Comparison of ENCODE assay signal across 24 mouse cellular contexts in genomic region chr9:83253789-83254188, GRCm38 (mm10).
DNase-seq lines count a peak whose midpoint lies in the region; ATAC-seq lines count a peak whose summit lies in the region.
"Had no signal": no experiment of that assay in that cellular context is flagged by ENCODE, and none has a peak within 500 bp of the region (broad histone marks: within the 10 kb centered on the region; RNA-seq: fewer than 3 reads in every experiment).

No protein-coding gene starts in this region.

- H3K4me1 ChIP-seq in erythroblast, embryonic 14.5 days (ENCODE audit: control insufficient read depth): no peaks in the 10 kb centered on the region
- no peaks in the 10 kb centered on the region for H3K4me1 ChIP-seq in kidney, embryonic 16.5 days (ENCODE audit: insufficient read depth, low read length)
- H3K4me1 ChIP-seq in liver, embryonic 13.5 days (replicated peaks): no peaks in the 10 kb centered on the region
- H3K4me1 ChIP-seq in liver, embryonic 11.5 days (replicated peaks; ENCODE audit: control insufficient read depth, insufficient read depth, low read length): no peaks in the 10 kb centered on the region
- H3K4me1 ChIP-seq: embryonic facial prominence, embryonic 15.5 days; forebrain, embryonic 12.5 days; hindbrain, embryonic 13.5 days had no signal

- H3K4me2 ChIP-seq in kidney, embryonic 16.5 days (replicated peaks; ENCODE audit: low read depth, low read length): no peak overlapping the region
- peak overlapping the region; percentile 21 for H3K4me2 ChIP-seq in liver, embryonic 13.5 days
- H3K4me2 ChIP-seq in liver, embryonic 11.5 days: no peak overlapping the region
- H3K4me2 ChIP-seq: embryonic facial prominence, embryonic 15.5 days; forebrain, embryonic 12.5 days; heart, embryonic 11.5 days; heart, embryonic 15.5 days; hindbrain, embryonic 13.5 days had no signal

- WGBS in kidney, embryonic 16.5 days: 77% methylated on average over 11 of the region's 11 CpGs
- WGBS in liver, embryonic 13.5 days (ENCODE audit: insufficient replicate concordance): 72% methylated on average over 11 of the region's 11 CpGs
- 86% methylated on average over 11 of the region's 11 CpGs for WGBS in liver, embryonic 11.5 days

- ATAC-seq in erythroblast, adult 5-6 weeks (replicated peaks; ENCODE audit: low FRiP score, poor library complexity, severe bottlenecking): no peak
- no peak for ATAC-seq in kidney, embryonic 16.5 days (ENCODE audit: low FRiP score, low TSS enrichment)
- ATAC-seq in liver, embryonic 13.5 days (ENCODE audit: low read depth): no peak
- ATAC-seq in liver, embryonic 11.5 days (replicated peaks; ENCODE audit: low FRiP score): no peak
- ATAC-seq: CD4-positive, CD25-positive, alpha-beta regulatory T cell, adult 4 months; forebrain, postnatal 0 days had no signal

- no peaks in the 10 kb centered on the region for H3K36me3 ChIP-seq in erythroblast, embryonic 14.5 days (ENCODE audit: control insufficient read depth)
- H3K36me3 ChIP-seq in kidney, embryonic 16.5 days (ENCODE audit: insufficient read depth, low read length): no peaks in the 10 kb centered on the region
- H3K36me3 ChIP-seq in liver, embryonic 13.5 days: no peaks in the 10 kb centered on the region
- no peaks in the 10 kb centered on the region for H3K36me3 ChIP-seq in liver, embryonic 11.5 days (ENCODE audit: control insufficient read depth, insufficient read depth, low read length)
- H3K36me3 ChIP-seq: embryonic facial prominence, embryonic 15.5 days; forebrain, embryonic 12.5 days; G1E; heart, embryonic 15.5 days; hindbrain, embryonic 13.5 days had no signal

- H3K4me3 ChIP-seq in erythroblast, embryonic 14.5 days (replicated peaks): peak overlapping the region; percentile 41
- no peak overlapping the region for H3K4me3 ChIP-seq in kidney, embryonic 16.5 days (ENCODE audit: low read length)
- peak overlapping the region; percentile 6; the same call in 1 of the 2 replicates for H3K4me3 ChIP-seq in liver, embryonic 13.5 days (replicated peaks)
- H3K4me3 ChIP-seq in liver, embryonic 11.5 days (ENCODE audit: low read depth, low read length): no peak overlapping the region
- H3K4me3 ChIP-seq: embryonic facial prominence, embryonic 15.5 days; forebrain, embryonic 12.5 days; heart, adult 2 months; heart, embryonic 15.5 days; hindbrain, embryonic 13.5 days had no signal

- no peak overlapping the region for H3K27ac ChIP-seq in kidney, embryonic 16.5 days (ENCODE audit: low read length)
- H3K27ac ChIP-seq in liver, embryonic 13.5 days: no peak overlapping the region
- H3K27ac ChIP-seq in liver, embryonic 11.5 days (ENCODE audit: low read depth, low read length): no peak overlapping the region
- H3K27ac ChIP-seq: embryonic facial prominence, embryonic 15.5 days; forebrain, embryonic 12.5 days; heart, adult 2 months; heart, embryonic 15.5 days; hindbrain, embryonic 13.5 days had no signal

- DNase-seq in kidney, adult 8-10 months: peak; percentile 24 to 49
- no peak for DNase-seq in liver, embryonic 13.5 days
- no peak for DNase-seq in liver, embryonic 11.5 days (ENCODE audit: low spot score)
- DNase-seq in cerebellum, postnatal 36 days: no peak
- DNase-seq: adrenal gland, adult 8-10 months; adrenal gland, postnatal 36 days; B cell, adult 2 months; cerebellum, adult 2 months; cerebellum, postnatal 10 days; embryo, embryonic 11 days; forebrain, postnatal 0 days; gastrocnemius, postnatal 14 days; heart, adult 2 months; heart, postnatal 14 days had no signal

- H3K9ac ChIP-seq in kidney, embryonic 16.5 days (replicated peaks; ENCODE audit: low read length): no peak overlapping the region
- no peak overlapping the region for H3K9ac ChIP-seq in liver, embryonic 13.5 days
- no peak overlapping the region for H3K9ac ChIP-seq in liver, embryonic 11.5 days (ENCODE audit: low read depth, low read length)
- H3K9ac ChIP-seq: embryonic facial prominence, embryonic 15.5 days; forebrain, embryonic 12.5 days; forebrain, postnatal 0 days; heart, embryonic 15.5 days; hindbrain, embryonic 13.5 days had no signal

- H3K9me3 ChIP-seq in erythroblast, embryonic 14.5 days (ENCODE audit: control insufficient read depth, low read length): peaks cover 5% of the 10 kb centered on the region; the same call in 1 of the 2 replicates
- no peaks in the 10 kb centered on the region for H3K9me3 ChIP-seq in kidney, embryonic 16.5 days (ENCODE audit: low read length)
- H3K9me3 ChIP-seq in liver, embryonic 13.5 days (replicated peaks): no peaks in the 10 kb centered on the region
- no peaks in the 10 kb centered on the region for H3K9me3 ChIP-seq in liver, embryonic 11.5 days (ENCODE audit: control insufficient read depth, low read length)
- H3K9me3 ChIP-seq: embryonic facial prominence, embryonic 15.5 days; forebrain, embryonic 12.5 days; G1E; heart, embryonic 15.5 days; hindbrain, embryonic 13.5 days had no signal

- H3K27me3 ChIP-seq in erythroblast, embryonic 14.5 days (ENCODE audit: control insufficient read depth): no peaks in the 10 kb centered on the region
- no peaks in the 10 kb centered on the region for H3K27me3 ChIP-seq in kidney, embryonic 16.5 days (ENCODE audit: insufficient read depth, low read length)
- no peaks in the 10 kb centered on the region for H3K27me3 ChIP-seq in liver, embryonic 13.5 days
- no peaks in the 10 kb centered on the region for H3K27me3 ChIP-seq in liver, embryonic 11.5 days (replicated peaks; ENCODE audit: control insufficient read depth, insufficient read depth, low read length)
- H3K27me3 ChIP-seq: embryonic facial prominence, embryonic 15.5 days; forebrain, embryonic 12.5 days; heart, embryonic 15.5 days; hindbrain, embryonic 13.5 days had no signal

Comparison
In these comparisons a context has a peak if more than half of its experiments do, and no peak if none do; other contexts are left out.
1. H3K4me3 ChIP-seq: peak in erythroblast, embryonic 14.5 days (single experiment) and liver, embryonic 13.5 days (single experiment); none in kidney, embryonic 16.5 days (single experiment) and liver, embryonic 11.5 days (single experiment).
2. DNase-seq: peak in kidney, adult 8-10 months (2 of 2); none in liver, embryonic 13.5 days (single experiment), liver, embryonic 11.5 days (single experiment) and cerebellum, postnatal 36 days (0 of 2).